Mouse (Mus musculus) gastrocnemius, postnatal 36 days (tissue): ENCODE measurements around the gene Isoc2b. TPM values are rescaled to one million over a fixed set of nuclear protein-coding genes. Genes with fewer than 3 reads are reported as not detected.
"Not testable (repeated sequence)": the region's sequence is repeated elsewhere in the genome, so short reads cannot be mapped to it uniquely, and the experiment has no call there.

Experiments used
- DNase-seq, 2 experiments: peaks; one replicate each; pipeline ENCODE4 v3.0.0; 2022
- intact Hi-C: fragments of 180-260 bp; cut with DNase I; formaldehyde crosslinking; loops from one replicate; pipeline ENCODE4 v1.15.1; 2025
- total RNA-seq, 2 experiments: library from RNA; stranded (reverse); gene quantifications; 2 replicates each; pipeline ENCODE4 v1.2.3; 2021

Gene Isoc2b
- total RNA-seq, 2 experiments from 2014 or later: 3.6 to 3.8 TPM

DNA sequence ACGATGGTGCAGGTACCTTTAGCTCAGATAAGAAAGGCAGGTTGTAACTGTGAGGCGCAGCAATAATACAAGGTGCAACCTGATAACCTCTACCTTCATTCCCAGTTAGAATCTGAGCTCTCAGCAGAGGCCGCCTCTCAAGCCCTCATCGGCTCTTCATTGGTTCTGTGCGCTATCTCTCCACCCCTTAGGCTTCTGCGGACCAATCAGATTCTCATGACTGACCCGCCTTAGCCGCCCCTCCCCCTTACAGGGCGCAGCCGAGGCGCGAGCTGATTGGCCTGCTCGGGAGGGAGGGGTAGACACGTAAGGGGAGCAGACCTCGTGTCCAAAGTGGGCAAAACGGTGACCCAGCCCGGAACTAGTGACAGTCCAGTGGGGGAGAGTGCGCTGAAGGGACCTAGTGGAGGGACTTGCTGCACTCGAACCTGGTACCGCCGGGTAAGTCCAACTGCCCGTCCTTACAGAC, 6.7 kb upstream of the Isoc2b start, which contains the start of gene Isoc2a:
Isoc2a (plus strand) TSS at position 401 of the 469 bp plus-strand sequence.
- peak; percentile 73 to 89 for DNase-seq
- intact Hi-C loops: no loop called here

DNA sequence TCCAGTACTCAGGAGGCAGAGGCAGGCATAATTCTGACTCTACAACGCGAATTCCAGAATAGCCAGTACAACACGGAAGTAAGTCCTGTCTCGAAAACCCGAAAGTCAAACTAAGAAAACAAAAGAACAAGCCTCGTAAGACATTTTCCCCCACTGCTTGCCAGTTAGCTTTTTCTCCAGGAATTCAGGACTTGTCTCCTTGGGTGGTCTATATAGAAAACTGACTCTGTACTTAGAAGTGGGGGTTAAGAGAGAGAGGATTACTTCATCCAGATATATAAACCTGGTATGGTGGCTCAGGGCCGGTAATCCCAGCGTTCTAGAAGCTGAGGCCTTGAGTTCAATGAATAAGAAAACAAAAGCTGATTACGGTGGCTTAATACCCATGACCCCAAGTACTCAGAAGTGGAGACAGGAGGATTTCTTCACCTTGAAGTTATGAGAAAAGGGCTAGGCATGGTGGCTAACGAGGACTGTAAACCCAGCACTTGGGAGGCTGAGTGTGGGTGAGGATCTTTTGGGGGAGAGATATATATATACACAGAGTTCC, 3.4 kb downstream of the Isoc2b start:
- DNase-seq: no peak
- intact Hi-C loops: loop anchor here (10.0 kb wide), 2 partner anchors 48 to 52 kb away; partner anchors contain the start of genes Ube2s and Zfp628

DNA sequence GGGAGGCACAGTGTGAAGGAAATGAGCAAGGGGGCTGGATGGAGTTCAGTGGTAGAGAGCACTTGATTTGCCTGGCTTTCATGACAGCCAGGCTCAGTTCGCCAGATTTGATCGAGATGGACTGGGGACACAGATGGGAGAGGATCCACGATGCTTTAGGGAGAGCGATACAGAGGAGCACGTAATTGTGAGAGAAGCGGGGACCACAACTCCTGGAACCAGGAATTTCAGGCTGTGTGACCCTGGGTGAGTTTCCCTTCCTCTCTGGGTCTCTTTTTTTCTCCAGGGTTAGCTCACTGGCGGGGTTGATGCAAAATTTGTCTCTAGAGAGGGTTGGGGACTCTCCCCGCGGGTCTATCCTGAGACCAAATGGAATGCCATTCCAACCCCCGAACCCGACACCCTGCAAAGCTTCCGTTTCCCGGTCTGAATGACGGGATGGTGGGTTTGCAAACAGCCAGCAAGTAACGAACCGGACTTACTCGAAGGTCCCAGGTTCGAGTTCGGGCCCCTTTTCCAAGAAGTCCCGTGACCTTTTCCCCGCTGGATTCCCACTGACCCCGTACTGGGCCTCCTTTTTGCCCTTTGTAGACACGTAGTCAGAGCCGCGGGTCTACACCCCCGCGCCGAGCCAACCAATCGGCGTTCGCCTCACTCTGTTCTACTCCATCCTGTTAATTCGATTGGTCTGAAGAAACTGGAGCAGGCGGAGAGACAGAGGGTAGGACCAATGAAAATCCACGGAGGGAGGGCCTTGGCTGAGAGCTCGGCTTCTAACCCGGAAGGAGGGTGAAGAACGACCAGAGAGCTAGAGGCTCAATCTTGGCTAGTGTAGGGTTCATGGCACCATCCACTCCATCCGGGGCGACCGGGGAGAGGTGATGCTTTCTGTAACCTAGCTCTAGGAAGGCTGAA, 4.2 kb downstream of the Isoc2b start:
- DNase-seq: peak; percentile 96
- intact Hi-C loops: loop anchor here (10.0 kb wide), 2 partner anchors 49 to 51 kb away; partner anchors contain the start of genes Ube2s and Zfp628

DNA sequence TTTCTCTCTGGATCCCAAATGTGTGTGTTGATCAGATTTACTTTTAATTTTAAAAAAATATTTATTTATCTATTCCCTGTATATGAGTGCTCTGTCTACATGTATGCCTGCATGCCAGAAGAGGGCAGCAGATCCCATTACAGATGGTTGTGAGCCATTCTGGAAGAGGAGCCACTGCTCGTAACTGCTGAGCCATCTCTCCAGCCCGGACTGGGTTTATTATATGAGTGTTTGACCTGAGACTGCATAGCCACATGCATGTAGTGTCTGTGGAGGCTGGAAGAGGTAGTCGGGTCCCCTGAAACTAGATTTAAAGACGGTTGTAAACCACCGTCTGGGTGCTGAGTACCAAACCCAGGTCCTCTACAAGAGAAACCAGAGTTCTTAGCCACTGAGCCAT, 5.0 kb downstream of the Isoc2b start:
- no peak for DNase-seq
- intact Hi-C loops: loop anchor here (10.0 kb wide), 2 partner anchors 50 kb away; partner anchors contain the start of genes Ube2s and Zfp628

DNA sequence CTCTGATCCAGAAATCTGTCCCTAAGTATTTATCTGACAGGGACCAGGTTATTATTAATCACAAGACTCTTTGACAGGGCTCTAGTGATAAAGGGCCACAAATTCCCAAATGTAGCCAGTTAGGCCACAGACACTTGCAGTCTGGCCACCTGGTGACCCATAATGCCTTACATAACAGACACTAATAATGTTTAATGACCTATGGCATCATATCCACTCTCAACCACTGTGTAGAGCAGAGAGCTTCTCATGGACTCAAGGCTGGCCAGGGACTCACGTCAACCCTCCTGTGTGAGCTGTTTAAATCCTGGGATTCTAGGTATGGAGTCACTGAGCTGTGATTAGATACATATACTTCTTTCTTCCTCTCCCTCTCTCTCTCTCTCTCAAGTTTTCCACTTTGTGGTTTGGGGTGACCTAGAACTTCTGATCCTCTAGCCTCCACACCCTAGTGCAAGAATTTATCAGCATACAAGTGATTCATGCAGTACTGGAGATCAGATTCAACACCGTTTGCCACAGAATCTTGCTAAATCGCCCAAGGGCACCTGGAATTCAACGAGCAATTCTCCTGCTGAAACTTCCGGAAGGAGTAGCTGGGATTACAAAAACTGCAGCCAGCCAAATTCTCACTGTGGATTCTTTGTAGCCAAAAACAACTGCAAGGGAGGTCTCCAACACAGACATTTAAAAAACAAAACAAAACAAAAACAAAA, 5.8 kb downstream of the Isoc2b start:
- no peak for DNase-seq
- intact Hi-C loops: loop anchor here (10.0 kb wide), 2 partner anchors 49 to 51 kb away; partner anchors contain the start of genes Ube2s and Zfp628

DNA sequence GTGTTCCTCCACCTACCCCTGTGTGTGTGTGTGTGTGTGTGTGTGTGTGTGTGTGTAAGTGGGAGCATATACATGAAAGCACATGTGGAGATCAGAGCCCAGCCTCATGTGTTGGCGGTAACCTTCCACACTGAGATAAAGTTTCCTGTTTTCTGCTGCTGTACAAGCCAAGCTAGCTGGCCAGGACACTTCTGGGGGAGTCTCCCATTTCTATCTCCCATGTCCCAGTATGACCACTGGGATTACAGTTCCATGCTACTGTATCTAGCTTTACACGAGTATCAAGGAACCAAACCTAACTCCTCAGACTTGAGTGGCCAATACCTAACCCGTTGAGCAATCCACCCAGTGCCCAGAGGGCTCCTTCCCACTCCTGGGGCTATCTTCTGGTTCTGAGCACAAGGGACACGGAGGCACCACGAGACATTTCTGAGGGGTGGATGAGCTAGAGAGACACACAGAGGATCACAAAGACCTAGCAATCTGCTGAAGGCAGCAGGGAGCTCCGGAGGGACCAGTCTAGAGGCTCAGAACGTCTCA, 6.4 kb downstream of the Isoc2b start:
- no peak for DNase-seq
- intact Hi-C loops: loop anchor here (10.0 kb wide), 2 partner anchors 49 to 51 kb away; partner anchors contain the start of genes Ube2s and Zfp628

DNA sequence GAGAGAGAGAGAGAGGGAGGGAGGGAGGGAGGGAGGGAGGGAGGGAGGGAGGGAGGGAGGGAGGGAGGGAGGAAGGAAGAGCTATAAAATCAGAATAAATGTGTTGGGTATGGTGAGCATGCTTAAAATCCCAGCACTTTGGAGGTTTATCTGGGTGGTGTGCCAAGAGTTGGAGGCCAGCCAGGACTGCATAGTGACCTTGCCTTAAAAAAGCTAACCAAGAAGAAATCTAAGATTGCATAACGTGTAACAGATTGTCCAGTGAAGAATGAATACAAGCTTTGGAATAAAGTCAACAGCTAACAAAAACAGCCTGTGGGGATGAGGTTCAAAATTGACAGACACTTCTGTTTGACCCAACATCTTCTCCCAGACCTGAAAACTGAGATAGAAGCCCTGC, 7.0 kb downstream of the Isoc2b start:
- intact Hi-C loops: loop anchor here (10.0 kb wide), 2 partner anchors 48 to 52 kb away; partner anchors contain the start of genes Ube2s and Zfp628
- DNase-seq: peak; percentile 53 to 68

DNA sequence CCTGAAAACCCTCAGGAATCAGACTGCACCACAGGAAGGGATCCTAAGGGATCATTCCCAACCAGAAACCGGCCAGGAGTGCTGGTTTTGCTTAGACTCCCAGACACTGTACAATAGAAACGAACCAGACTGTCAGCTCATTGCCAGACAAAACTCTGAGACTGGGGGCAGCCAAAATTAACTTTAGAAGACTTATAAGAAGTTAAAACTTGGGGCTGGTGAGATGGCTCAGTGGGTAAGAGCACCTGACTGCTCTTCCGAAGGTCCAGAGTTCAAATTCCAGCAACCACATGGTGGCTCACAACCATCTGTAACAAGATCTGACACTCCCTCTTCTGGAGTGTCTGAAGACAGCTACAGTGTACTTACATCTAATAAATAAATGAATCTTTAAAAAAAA, 9.1 kb downstream of the Isoc2b start:
- intact Hi-C loops: loop anchor here (10.0 kb wide), 2 partner anchors 46 to 54 kb away; partner anchors contain the start of genes Ube2s and Zfp628

DNA sequence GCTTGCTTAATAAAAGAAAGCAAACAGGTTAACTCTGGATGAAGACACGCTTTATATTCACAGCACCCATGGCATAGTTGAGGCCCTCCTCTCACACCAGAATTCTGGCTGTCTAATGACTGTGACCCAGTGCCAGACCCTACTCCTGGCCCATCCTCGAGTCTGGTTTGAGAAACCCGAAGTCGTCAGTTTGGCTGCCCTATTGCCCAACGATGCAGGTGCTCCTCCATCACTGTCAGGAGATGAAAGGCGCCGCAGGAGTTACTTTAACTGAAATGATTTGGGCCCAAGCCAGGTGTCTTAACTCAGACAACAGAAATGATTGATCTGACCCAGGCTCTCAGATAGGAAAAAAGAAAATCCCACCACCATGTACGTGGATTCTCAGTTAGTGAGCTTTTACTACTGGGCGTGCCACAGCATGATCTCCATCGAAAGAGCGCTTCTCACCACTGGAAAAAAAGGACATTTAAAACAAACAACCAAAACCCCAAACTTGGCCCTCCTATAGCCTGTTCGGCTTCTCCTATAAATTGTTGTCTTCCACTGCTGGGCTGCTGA, 10.6 kb downstream of the Isoc2b start:
- no peak for DNase-seq
- intact Hi-C loops: no loop called here

More for the DNA sequence above, 9.1 kb downstream of the Isoc2b start:
- not testable (repeated sequence) for DNase-seq

DNA sequence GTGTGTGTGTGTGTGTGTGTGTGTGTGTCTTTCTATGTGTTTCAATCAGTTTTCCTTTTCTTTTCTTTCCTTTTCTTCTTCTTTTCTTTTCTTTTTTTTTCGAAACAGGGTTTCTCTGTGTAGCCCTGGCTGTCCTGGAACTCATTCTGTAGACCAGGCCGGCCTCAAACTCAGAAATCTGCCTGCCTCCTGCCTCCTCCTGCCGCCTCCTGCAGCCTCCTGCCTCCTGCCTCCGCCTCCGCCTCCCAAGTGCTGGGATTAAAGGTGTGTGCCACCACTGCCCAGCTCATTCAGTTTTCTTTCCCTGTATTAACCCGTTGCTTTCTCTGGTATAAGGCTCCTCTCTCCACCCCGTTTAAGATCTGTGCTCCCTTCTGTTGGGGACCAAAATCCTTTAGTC, 12.7 kb downstream of the Isoc2b start:
- no peak for DNase-seq
- intact Hi-C loops: no loop called here

DNA sequence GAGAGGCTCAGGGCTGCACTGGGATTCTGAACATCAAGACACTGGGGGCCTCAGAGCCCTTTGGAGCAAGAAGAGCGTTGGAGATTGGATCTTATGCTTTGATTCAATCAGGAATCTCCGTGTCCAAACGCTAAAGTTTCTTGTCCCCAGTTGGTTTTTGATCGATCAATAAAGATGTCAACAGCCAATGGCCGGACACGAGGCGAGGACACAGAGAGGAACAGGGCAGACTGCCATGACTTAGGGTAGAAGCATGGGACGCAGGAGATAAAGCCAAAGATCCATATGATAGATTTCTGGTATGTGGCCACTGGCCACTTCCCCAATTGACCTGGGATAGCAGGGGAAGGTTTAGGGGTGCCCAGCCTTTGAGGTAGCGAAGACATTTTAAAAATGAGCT, 13.6 kb downstream of the Isoc2b start:
- DNase-seq: no peak
- intact Hi-C loops: no loop called here

DNA sequence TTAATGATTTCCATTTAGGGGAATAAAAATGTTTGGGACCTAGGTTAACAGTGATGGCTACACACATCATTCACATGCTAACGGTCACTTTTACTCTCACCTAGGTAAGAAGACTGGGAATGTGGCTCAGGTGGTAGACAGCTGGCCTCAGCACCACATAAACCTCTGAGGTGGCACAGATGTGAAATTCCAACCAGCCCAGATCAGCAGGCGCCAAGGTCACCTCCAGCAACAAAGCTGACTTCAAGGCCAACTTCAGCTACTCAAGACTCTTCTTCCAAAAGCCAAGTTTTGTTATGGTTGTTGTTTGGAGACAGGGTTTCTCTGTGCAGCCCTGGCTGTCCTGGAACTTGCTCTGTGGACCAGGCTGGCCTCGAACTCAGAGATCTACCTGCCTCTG, 16.4 kb downstream of the Isoc2b start:
- intact Hi-C loops: no loop called here
- no peak for DNase-seq

DNA sequence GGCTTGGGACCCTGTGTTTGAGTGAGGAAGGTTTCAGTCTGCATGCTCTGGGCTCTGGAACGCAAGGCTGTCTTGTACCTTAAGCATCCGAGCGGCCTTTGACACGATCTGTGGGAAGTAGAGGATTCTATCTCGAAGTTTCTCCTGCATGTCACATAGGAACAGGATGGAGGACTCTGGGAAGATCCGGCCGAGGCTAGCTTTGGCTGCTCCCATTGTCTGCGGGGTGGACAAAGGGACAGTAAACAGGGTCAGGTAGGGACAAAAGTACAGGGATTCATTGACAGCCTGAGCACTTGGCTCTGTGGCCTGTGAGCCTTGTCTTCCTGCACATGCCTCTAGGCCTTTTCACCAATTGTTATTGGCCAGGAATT, 18.8 kb downstream of the Isoc2b start:
- no peak for DNase-seq
- intact Hi-C loops: no loop called here

DNA sequence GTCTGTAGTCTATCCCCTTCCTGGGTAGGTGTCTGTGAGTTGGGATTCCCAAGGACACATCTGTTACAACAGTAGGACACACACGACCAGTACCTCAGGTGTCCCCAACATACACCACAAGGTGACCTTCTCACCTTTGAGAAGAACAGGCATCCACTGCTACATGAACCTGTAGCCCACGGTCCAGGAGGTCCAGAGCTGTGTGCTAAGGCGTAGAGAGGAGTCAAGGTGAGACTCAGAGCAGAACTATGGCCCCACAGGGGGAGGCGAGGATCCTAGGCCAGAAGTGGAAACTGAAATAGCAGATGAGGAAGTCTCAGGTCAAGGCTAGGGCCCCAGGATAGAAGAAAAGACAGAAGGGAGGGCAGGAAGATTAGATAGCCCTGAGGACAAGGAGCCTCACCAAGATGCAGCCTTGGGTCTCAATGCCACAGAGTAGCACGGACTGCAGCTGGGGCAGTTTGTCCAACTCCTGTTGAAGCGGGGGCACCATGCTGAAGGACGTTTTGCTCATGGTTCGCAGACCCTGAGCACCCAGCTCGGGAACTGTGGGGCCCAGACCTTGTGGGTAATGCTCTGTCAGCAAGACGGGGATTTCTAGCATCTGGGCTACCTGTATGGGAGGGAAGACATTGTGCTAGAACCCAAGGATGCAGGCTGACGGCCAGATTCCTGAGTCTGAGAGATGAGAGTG, 19.3 kb downstream of the Isoc2b start:
- DNase-seq: no peak
- intact Hi-C loops: no loop called here

DNA sequence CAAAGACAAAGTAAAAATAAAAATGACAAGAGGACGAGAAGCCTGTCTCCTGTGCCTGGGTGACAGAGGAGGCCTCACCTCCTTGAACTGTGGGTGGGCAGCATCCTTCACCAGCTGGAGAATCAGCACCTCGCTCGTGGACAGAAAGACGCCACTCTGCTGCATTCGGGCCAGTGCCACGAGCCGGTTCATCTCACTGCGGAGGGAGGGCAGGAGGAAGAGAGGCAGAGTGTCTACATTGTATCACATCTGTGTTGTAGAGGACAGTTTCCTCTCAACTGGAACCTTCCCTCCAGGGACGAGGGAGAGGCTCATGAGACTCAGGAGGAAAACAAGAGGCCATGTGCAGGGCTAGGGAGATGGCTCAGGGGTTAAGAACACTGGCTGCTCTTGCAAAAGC, 20.7 kb downstream of the Isoc2b start:
- intact Hi-C loops: no loop called here
- no peak for DNase-seq

DNA sequence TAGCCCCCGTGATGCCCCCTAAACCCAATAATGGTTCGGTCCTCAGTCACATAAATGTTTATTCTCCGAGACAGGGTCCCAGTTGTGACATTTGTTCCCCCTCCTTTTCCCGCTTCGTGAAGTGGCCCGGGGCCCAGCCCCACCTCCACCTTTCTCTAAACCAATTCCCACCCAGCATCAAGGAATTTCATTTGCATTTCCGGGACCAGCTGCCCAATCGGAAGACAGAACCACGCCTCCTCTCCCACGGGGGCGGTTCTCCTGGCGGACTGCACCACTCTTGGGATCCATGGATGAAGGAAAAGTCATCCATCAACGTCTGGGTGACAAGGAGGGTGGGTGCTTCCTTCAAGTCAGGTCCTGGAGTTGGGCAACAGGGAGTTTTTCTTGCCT, 25.1 kb downstream of the Isoc2b start:
- DNase-seq: no peak
- intact Hi-C loops: no loop called here

DNA sequence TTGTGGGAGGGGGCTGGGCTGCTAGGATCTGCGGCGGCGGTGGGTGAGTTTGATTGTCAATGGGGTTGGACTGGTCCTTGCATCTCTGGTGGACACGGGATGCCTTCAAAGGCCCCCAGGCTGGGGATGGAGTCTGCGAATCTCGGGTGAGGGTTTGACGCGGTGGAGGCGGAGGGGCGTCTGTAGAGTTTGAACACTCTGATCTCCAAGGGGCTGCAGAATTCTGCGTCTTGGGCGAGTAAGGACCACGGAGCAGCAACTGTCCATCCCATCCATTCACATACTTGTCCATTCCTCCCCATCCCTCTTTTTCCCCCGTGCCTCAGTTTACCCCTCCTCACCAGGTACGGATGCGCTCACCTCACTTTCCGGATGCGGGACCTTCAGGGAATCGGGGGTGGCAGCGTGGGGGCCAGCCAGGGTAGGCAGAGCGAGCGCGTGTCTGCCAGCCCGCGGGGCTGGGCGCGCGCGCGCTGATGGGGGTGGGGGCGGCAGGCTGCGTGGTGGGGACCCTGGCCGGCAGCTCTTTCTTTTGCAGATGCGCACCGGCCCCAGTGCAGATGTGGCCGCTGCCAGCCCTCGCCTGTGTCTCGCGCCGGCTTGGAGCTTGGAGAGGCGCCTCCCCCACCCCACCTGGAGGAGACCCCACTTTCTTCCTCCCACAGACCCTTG, 25.7 kb downstream of the Isoc2b start, which contains the start of gene Shisa7:
Shisa7 (minus strand) TSS at position 452 of the 672 bp plus-strand sequence.
- intact Hi-C loops: no loop called here

DNA sequence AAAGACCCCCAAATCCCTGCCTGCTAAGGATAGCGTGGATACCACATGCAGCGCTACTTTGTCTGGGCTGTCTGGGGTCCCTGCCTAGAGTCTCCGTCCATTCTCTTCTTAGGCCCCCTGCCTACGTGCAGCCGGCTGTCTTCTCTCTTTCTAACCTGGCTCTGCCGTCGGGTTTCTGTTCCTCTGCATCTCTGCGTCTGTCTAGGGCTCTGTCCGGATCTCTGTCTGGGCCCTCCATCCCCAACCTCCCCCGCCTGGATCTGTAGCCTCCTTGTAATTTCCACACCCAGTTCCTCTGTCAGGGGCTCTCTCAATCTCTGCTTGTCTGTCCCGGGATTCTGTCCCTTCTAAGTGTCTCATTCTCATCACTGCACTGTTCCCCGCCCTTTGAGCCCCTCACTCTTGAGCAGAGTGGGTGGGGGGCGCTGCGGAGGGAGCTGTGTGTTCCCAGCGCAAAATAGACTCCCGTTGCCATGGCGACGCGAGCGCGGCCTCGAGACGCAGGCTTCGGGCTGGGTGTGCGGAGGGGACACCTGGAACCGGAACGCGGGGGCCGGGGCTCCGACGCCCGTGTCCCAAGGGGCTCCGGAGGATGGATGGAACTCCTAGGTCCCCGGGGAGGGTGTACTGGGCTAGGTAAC, 26.3 kb downstream of the Isoc2b start:
- no peak for DNase-seq
- intact Hi-C loops: no loop called here

More for the DNA sequence above, 25.7 kb downstream of the Isoc2b start, which contains the start of gene Shisa7:
- no peak for DNase-seq
